Mouse (Mus musculus) heart, postnatal 0 days (tissue): ENCODE data around the gene Otof.

ENCODE experiments used
- CTCF ChIP-seq: IDR thresholded peaks from 2 replicates; pipeline ENCODE4 v1.5.1; 2016; ENCODE audit warnings: antibody characterized with exemption, control low read depth, low read depth
- EP300 ChIP-seq: IDR thresholded peaks from 2 replicates; pipeline ENCODE4 v1.6.1; 2016; ENCODE audit warnings: antibody characterized with exemption, low read depth

- no peak for TF ChIP-seq CTCF
- TF ChIP-seq EP300: no peak
Observed at GRCm38 (mm10) chr5:30493723-30494122, 32.0 kb upstream of the Otof start.
